Mouse (Mus musculus): ENCODE results near the gene Hs3st6.
"Not testable (repeated sequence)": the region's sequence is repeated elsewhere in the genome, so short reads cannot be mapped to it uniquely, and the experiment has no call there.

The Hs3st6 gene

DNA sequence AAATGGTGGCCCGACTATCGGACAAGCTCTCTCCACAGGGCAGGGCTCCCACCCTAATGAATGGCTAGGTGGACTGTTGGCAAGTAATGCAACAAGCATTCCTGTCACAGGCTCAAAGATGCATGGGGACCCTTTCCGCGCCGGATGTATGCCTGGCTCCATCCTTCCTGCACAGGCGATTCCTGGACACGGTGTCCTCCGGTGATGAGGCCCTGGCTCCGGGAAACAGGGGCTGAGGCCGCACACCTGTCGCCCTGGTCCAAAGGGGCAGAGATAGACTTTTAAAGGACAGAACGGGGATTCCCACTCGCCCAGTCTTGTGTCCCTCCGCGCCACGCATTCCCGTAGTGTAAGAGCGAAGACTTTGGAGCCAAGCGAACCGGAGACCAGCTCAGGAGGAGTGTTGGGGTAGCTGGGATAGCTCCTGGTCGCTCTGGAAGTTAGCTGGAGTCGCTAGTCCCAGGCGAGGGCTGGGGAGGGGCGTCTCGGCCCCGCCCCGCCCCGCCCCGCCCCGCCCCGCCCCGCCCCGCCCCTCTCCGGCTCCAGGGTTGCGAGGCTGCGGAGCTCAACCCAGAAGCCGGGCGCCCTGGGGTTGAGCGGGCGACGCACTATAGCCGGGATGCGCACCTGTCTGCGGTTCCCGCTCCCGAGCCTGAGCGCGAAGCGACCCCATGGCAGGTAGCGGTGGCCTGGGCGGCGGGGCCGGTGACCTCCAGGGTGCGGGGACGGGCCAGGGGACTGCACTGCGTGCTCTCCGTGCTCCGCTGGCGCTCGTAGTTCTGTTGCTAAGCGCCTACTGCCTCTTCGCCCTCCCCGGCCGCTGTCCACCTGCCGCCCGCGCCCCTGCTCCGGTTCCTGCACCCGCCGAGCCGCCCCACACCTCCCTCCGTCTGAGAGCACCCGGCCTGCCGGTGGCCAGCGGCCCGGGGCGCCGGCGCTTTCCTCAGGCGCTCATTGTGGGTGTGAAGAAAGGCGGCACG lies at the start of gene Hs3st6:
Gene Hs3st6 (plus strand): TSS at position 574 of the 980 bp plus-strand sequence.
- no peak for DNase-seq

DNA sequence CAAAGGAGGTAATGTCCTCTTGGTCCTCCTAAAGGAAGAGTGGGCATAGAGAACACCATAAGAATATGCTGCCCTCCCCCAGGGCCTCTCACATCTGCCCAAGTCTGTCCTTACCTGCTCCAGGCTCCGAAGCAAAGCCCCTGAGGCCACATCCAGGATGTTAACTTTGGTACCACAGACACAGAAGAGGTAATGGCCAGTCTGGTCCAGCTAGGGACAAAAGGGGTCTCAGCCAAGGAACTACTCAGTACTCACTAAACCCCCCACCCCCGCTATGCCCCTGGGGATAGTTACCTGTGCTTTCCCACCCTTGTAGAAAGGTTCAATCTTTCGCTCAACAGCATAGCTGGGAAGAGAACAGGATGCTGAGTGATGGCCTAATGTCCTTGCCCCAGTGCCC lies 47.0 kb upstream of the Hs3st6 start:
- DNase-seq: no peak

DNA sequence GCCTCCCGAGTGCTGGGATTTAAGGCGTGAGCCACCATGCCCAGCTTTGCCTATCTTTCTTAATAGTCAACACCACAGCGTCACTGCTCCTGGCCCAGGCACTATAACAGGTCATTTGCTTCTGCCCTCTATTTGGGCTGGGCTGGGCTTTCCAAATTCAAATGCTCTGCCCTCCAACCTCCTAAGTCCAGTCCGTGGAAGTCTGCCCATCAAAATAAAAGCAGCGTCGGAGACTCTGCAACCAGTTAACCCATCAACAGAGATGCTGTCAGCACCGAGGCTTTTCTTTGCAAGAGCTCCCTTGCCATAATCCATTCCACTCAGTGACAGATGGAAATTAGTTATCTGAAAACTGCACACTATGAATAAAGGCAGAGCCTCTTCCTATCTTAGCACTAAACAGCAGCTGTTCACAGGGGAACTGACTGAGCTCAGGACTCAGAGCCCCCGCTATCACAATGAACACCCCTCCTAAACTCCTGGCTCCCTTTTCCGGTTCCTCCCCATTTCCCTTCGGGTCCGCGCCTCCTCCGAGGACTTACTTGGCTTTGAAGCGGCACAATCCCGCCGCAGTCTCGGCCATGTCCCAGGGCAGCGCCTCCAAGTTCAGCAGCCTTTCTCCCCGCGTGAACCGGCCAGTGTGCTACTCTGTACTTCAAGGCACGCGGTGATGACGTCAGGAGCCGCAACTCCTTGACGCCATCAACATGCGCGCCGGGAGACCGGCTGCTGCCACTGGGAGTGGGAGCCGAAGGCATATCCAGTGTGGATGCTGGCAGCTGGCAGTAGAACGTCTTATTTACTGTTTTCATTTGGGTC lies 45.6 kb upstream of the Hs3st6 start, which contains the start of gene Tbl3:
Gene Tbl3 (minus strand): TSS at position 679 of the 819 bp plus-strand sequence.
- DNase-seq: peak; percentile 94 to 96

DNA sequence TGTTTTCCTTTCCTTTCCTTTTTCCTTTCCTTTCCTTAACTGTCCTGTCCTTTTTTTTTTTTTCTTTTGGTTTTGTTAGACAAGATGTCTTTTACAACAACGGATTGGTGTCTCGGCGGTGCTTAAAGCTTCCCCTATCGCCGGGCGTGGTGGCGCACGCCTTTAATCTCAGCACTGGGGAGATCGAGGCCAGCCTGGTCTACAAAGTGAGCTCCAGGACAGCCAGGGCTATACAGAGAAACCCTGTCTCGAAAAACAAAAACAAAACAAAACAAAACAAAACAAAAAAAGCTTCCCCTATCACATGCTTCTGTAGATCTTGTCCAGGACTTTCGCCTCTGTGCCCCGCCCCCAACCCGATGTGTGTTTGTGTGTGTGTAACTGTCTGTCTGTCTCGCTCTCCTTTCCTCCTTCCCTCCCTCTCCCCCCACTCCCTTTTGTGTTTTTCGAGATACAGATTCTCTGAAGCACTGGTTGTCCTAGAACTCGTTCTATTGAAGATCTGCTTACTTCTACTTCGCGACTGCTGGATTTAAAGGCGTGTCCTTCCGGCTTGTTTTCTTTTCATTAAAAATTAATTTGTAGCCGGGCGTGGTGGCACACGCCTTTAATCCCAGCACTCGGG lies 44.9 kb upstream of the Hs3st6 start:
- DNase-seq: no peak

DNA sequence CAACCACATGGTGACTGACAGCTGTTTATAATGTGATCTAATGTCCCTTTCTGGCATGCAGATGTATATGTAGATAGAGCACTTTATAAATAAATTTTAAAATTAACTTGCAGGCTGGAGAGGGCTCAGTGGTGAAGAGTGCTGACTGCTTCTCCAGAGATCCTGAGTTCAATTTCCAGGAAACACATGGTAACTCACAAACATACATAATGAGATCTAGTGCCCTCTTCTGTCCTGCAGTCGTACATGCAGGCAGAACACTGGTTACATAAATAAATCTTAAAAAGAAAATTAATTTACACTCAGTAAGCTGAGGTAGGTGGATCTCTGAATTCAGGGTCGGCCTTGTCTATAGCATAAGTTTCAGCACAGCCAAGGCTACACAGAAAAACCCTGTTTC lies 44.1 kb upstream of the Hs3st6 start:
- DNase-seq: no peak

DNA sequence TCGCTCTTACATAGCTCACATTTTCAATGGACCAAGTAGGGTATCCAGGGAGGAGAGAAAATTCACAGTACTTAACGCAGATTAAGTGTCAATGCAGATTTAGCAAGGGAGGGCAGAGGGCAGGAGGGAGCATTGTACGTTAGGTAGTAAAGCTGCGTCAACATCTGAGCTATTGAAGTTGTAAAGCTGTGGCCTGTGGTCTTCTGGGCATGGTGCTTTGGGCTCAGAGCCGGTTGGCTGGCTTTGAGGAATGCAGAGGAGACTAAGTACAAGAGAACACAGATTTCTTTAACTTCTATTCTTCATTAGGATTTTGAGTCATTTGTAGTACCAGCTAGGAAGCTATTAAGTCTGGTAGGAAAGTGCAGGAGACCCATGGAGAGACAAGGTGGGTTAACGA lies 37.2 kb upstream of the Hs3st6 start:
- no peak for DNase-seq

DNA sequence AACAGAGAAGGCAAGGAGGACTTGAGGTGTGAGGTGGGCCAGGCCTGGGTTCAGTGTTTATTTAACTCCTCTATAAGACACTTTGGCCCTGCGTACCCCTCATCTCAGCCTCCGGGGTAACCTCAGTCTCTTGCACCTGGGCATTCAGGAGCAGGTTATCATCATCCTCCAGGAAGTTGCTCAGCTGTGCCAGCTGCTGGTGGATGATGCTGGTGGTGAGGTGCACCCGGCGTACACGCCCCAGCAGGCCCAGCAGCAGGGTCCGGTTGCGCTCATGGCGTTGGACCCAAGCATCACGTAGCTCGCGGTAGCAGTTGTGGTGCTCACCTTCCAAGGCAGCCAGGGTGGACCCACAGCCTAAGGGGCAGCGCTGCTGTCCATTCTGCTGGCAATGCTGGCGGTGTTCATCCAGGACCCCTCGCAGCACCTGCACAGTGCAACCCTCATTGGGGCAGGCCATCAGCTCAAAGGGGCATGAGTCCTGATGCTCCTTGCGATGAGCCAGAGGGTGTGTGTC lies 36.6 kb upstream of the Hs3st6 start:
- DNase-seq: no peak

DNA sequence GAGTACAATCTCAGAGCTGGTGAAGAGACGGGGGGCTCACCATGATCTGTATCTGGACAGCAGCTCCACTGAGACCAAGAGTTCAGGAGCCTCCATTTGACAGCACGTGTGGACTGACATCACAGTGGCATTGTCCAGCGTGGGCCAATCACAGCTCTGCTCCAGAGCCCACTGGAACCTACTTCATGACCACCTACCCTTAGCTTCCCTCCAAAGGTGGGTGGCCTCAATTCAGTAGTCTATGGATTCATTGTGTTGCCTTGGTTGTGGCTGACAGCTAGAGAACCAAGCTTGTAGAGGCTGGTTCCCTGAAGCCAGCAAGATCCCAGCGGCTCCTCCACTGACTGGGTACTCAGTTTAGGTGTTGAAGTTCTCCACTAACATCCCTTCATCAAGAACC lies 34.8 kb upstream of the Hs3st6 start, which contains the start of the genes Rnf151 and Rps2:
Gene Rnf151 (minus strand): TSS at position 121 of the 400 bp plus-strand sequence.
Gene Rps2 (plus strand): TSS at position 174 of the 400 bp plus-strand sequence.
- DNase-seq: no peak

DNA sequence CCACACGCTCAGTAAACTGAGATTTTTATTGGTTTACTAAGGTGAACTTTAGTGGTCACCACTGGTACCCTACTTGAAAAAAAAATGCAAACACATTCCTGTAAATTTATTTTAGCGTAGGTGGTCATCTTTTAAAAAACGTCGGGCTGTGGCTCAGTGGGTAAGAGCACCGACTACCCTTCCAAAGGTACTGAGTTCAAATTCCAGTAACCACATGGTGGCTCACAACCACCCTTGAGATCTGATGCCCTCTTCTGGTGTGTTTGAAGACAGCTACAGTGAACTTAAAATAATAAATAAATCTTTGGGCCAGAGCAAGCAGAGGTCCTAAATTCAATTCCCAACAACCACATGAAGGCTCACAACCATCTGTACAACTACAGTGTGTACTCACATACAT lies 33.9 kb upstream of the Hs3st6 start:
- DNase-seq: not testable (repeated sequence)

DNA sequence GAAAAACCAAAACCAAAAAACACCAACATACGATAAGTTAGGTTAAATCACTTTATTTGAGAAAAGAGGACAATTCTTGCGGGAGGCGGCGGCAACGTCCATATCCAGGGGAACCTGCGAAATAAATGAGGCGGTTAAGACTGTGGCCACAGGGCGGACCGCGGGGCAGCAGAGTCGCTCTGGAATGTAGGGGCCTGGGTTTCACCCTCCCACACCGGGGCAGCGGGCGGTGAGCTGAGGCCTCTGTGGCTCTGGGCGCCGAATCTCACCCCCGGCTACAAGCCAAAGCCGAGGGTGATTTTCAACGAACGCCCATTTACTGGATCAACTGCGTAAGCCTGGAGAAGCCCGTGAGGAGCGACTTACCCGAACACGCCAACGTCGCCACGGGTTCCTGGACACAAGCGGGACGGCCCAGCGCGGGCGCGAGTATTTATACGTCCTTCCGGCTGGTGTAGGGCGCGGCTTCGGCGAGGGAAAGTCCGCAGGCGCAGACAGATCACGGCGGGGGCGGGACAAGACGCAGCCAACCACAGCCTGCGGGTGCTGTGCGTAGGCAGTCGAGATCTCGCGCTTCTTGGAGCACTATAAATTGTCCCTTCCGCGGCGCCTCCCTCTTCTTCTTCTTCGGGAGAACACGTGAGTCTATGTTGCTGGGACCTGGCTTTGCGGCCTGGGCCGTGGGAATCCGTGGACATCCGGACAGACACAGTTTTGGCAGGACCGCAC lies 33.1 kb upstream of the Hs3st6 start:
- peak; percentile 97 to 98 for DNase-seq

DNA sequence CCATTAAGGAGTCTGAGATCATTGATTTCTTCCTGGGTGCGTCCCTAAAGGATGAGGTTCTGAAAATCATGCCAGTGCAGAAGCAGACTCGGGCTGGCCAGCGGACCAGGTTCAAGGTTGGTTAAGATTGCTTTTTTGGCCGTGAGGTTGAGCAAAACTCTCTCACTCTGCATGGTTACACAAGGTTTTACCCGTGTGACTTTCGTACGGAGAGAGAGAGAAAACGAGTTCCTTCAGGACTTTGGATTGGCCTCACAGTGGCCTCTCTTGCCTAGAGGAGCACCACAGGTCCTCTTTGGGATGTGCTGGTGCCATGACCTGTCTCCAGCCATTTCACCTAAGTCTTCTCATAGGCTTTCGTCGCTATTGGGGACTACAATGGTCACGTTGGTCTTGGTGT lies 32.2 kb upstream of the Hs3st6 start:
- not testable (repeated sequence) for DNase-seq

DNA sequence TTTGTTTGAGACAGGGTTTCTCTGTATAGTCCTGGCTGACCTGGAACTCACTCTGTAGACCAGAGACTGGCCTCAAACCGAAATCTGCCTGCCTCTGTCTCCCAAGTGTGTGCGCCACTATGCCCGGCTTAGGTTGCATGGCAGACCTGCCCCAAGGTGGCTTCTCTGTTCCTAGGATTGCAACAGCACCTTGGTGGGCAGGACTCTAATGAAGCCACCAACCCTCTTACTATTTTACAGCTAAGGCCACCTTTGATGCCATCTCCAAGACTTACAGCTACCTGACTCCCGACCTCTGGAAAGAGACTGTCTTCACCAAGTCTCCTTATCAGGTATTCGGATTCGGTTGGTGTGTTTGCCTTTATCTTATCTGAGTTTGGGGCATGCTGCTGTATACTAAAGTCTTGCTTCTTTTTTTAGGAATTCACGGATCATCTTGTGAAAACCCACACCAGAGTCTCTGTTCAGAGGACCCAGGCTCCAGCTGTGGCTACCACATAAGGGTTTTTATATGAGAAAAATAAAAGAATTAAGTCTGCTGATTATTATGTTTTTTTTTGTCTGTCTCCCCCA lies 31.3 kb upstream of the Hs3st6 start:
- not testable (repeated sequence) for DNase-seq

DNA sequence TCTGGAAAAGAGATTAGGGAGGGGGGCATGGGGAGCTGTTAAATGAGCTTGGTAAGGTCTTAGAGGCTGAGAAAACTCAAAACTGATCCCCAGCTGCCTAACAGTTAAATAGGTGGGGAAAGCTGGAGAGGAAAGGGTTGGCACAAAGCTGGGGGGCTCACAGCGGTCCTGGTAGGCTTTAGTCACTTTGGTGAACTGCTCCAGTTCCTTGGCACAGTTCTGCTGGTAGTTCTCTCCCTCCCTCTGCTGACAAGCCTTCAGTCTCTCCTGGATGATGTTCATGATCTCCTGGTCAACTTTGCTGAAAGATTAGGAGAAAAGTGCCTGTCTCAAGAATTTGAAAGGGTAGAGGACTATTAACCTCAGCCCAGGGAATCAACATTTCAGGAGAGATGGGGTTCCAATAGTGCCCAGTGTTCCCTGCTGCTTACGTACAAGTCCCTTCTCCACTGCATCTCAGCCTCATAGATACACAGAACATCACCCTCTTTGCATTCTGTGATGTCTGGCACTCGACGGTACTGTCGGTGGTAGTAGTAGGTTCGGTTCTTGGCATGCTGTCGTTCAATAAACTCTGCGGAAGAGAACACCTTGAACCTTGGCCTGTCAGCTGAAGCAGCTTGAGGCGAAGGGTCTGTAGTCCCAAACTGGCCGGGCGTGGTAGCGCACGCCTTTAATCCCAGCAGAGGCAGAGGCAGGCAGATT lies 30.4 kb upstream of the Hs3st6 start:
- no peak for DNase-seq

DNA sequence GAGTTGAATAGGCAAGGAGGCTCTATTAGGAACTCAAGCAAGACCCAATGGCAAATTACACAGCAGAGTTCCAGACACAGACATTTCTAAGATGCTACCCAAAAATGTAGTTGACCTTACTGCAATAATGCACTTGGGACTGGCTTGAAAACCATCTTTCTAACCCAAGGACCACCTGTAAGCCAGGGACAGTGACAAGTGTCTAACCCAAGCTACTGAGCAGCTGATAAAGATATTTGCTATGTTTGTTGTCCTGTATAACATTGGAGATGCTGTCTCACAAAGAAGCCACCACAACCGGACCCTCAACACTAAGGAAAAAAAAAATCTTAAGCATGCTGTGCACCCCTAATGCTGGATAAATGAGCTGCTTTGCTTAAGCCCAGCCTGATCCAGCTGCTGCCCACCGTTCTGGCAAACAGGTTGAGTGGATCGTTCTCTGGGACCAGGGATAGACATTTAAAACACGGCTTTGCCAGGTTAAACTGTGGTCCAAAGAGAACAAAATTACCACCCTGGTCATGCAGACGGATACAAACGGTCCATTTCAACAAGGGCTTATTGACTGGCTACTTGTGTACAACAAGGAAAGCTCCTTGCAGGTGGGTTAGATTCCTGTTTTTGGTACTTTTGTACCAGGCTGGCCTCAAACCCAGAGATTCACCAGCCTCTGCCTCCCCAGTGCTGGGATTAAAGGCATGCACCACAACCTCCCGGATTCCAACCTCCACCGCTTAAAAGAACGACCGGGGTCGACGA lies 29.5 kb upstream of the Hs3st6 start:
- no peak for DNase-seq

DNA sequence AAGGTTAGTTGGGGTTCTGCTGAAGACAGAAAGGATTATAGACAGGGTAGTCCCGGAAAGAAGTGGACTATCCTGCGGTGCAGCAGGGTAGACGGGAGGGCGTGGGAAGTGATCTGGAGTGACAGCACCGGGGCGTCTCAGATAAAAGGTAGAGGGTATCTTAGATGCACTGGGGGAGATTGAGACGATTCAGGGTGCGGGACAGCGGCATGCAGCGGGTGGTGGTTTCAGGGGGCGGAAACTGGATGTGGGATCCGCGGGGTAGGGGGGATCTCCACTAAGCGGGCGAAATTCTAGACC lies 29.0 kb upstream of the Hs3st6 start:
- DNase-seq: peak in 1 of 2 experiments; percentile 28

DNA sequence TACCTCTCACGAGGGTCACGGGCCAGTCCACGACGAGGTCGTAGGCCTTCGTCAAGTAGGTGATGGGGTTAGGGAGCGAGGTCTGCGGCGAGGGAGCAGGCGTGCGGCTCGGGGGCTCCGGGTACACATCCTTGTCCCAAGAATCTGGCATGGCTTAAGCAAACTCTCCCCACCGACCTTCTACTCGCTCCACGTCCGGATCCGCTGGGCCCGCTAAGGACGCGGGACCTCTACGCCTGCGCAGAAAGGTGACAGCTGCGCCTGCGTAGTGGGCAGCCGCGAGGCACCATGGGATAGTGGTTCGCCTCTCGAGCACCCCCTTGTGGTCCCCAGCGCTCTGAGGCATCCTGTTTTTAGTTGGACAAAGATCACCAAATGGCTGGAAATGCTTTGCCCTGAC lies 28.6 kb upstream of the Hs3st6 start, which contains the start of gene Ndufb10:
Gene Ndufb10 (minus strand): TSS at position 295 of the 400 bp plus-strand sequence.
- DNase-seq: peak; percentile 98 to 99

DNA sequence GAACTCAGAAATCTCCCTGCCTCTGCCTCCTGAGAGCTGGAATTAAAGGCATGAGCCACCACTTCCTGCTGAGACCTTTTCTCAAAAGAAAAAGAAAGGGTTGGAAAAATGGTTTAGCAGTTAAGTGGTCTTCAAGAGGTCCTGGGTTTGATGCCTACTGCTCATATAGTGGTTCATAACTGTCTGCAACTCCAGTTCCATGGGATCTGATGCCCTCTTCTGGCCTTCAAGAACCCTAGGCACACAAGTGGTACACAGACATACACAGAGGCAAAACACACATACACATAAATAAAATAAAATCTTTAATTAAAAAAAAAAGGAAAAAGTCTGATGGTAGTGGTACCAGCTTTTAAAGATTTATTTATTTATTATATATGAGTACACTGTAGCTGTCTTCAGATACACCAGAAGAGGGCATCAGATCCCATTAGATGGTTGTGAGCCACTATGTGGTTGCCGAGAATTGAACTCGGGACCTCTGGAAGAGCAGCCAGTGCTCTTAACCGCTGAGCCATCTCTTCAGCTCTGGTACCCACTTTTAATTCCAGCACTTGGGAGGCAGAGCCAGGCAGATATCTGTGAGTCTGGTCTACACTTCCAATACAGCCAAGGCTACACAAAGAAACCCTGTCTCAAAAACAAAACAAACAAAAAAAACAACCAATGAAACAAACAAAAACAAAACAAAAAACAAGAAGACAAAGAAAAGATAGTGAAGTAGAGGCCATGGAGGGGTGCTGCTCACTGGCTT lies 27.0 kb upstream of the Hs3st6 start:
- no peak for DNase-seq

DNA sequence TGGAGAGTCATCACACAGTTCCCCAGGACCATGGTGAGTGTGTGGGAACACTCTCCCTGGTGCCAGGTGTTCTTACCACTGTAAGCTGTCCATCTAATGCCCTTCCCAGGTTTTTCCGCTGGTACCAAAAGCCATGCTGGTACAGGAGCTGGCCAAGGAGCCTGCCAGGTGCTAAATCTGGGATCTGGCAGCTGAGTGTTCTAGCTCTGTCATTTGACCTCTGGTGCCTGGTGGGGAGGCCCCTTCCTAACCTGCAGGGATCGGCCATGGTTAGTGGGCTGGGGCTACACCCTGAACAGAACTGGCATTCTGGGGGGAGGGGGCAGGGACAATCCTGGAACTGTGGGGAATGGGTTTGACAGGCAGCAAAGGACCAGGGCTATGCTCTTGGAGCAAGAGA lies 25.2 kb upstream of the Hs3st6 start, which contains the start of gene Rpl3l:
Gene Rpl3l (plus strand): TSS at position 203 of the 400 bp plus-strand sequence.
- DNase-seq: no peak

DNA sequence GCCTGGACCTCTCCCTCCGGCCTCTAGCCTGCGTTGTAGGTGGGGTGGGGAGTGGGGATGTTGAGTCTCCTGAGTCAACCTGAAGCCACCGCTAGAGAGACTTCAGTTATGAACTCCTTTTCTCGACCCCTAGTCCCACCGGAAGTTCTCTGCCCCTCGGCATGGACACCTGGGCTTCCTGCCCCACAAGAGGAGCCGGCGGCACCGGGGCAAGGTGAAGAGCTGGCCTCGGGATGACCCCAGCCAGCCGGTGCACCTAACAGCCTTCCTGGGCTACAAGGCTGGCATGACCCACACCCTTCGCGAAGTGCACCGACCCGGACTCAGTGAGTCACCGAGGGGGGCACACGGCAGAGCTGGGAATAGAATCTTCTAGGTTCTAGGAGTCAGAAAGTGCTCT lies 24.6 kb upstream of the Hs3st6 start:
- no peak for DNase-seq

Measured in cerebellum, postnatal 36 days (tissue).